Mouse (Mus musculus) thymus, adult 2 months (tissue): ENCODE results near the gene Rcor2. TPM values are rescaled to one million over a fixed set of nuclear protein-coding genes. Genes with fewer than 3 reads are reported as not detected.

ENCODE experiments used
- DNase-seq: peaks from one replicate; pipeline ENCODE4 v3.0.0; 2021
- H3K27ac ChIP-seq: fragments of 200-500 bp; 2 replicates; pipeline ENCODE4 v1.5.1; 2012; ENCODE audit warnings: low read length, control low read depth; ENCODE audit not compliant: control insufficient read depth, insufficient read depth
- H3K27me3 ChIP-seq: fragments of 200-500 bp; 2 replicates; pipeline ENCODE4 v1.6.1; 2012; ENCODE audit warnings: mild to moderate bottlenecking, low read length, moderate library complexity, mixed read lengths; ENCODE audit not compliant: control insufficient read depth, insufficient read depth
- H3K36me3 ChIP-seq: fragments of 200-500 bp; 2 replicates; pipeline ENCODE4 v1.6.1; 2012; ENCODE audit warnings: mild to moderate bottlenecking, low read length, moderate library complexity; ENCODE audit not compliant: control insufficient read depth, insufficient read depth
- H3K4me1 ChIP-seq: fragments of 200-500 bp; replicated peaks from 2 replicates; pipeline ENCODE4 v1.6.1; 2012; ENCODE audit warnings: low read length; ENCODE audit not compliant: control insufficient read depth, insufficient read depth
- H3K4me3 ChIP-seq: fragments of 200-500 bp; 2 replicates; pipeline ENCODE4 v1.5.1; 2012; ENCODE audit warnings: mild to moderate bottlenecking, low read length, control low read depth, moderate library complexity; ENCODE audit not compliant: control insufficient read depth, insufficient read depth
- CTCF ChIP-seq: fragments of 200-500 bp; IDR thresholded peaks from 2 replicates; pipeline ENCODE4 v1.5.1; 2012; ENCODE audit warnings: mild to moderate bottlenecking, control low read depth, low read length, moderate library complexity, borderline replicate concordance; ENCODE audit not compliant: control insufficient read depth, poor library complexity, insufficient read depth; ENCODE audit errors: extremely low read depth
- POLR2A ChIP-seq: fragments of 200-500 bp; IDR thresholded peaks from 2 replicates; pipeline ENCODE4 v1.6.1; 2012; ENCODE audit warnings: mild to moderate bottlenecking, low read length, control low read depth, moderate library complexity; ENCODE audit not compliant: control insufficient read depth, poor library complexity, insufficient read depth; ENCODE audit errors: extremely low read depth
- WGBS: fragments of 180-500 bp; shearing (Covaris S2); methylation state at CpG from one replicate; pipeline ENCODE4 v1.1.7; 2018; 5-methylcytosine and 5-hydroxymethylcytosine counted together
- polyA plus RNA-seq: library from polyadenylated mRNA; depleted of rRNA; stranded (reverse); fragments of >200 nt; gene quantifications from 2 replicates; pipeline ENCODE4 v1.2.3, GENCODE M21; 2012

Rcor2 gene
- polyA plus RNA-seq, 1 experiment, result 31.2 TPM

DNA sequence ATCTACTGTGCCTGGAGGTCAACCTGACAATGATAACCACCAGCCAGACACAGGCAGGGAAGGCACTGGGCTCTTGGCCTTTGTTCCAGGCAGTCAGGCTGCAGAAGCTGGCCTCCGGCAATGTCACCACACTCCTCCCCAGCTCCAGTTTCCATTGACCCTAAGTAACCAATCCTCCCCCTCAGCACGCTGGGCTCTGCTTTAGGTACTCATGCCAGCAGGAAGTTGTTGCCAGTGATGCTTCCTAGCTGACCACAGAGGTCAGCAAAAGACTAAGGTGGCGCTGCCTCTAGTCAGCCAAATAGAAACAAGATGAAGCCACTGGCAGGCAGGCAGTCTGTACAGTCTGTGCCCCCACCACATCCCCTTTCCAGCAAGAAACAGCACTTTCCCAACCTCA, 39.8 kb downstream of the Rcor2 start:
- Histone ChIP-seq H3K36me3 (no peaks in the 10 kb centered on the region), H3K27me3 (no peaks in the 10 kb centered on the region), H3K4me1 (peaks cover 23% of the 10 kb centered on the region), H3K27ac (no peak overlapping the region), H3K4me3 (no peak overlapping the region)
- TF ChIP-seq POLR2A, result no peak
- no peak for TF ChIP-seq CTCF
- no peak for DNase-seq
- 69% methylated on average over 3 of the region's 3 CpGs for WGBS

DNA sequence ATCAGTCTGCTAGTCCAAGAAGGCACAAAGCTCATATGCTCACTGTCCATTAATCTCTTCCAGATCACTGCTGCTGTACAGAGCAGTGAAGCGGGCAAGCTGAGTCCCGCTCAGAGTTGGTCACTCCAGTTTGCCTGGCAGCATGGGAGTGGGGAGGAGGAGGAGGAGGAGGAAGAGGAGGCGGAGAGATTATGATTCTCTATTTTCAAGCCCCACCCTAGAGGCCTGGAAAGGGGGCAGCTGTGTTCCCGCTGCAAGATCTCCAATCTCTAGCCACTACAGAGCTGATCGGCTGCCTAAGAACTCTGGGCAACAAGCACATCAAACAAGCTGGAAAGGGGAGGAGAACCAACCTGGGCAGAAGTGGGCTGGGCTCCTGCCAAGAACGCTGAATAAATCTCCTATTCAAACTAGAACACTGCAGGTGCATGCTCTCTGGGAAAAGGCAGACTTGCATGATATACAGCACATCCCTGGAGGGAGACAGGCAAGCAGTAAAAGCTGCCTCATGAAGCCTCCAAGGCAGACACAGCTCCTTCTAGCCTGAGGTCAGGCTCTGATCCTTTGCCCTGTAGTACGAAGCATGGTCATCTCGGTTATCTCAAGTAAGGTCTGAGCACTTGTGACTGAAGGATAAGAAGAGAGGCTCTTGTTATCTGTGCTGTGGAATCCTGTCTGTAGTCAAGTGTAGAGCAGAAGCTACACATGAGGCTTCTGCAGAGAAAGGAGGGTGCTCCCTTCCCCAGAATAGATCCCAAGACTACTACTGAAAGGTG, 41.1 kb downstream of the Rcor2 start:
- no peaks in the 10 kb centered on the region for H3K36me3 ChIP-seq
- no peak overlapping the region for H3K27ac ChIP-seq
- H3K4me3 ChIP-seq, result no peak overlapping the region
- DNase-seq, result no peak
- WGBS, result 49% methylated on average over 8 of the region's 8 CpGs
- H3K27me3 ChIP-seq, result no peaks in the 10 kb centered on the region
- peaks cover 23% of the 10 kb centered on the region for H3K4me1 ChIP-seq
- TF ChIP-seq CTCF (no peak), POLR2A (no peak)

DNA sequence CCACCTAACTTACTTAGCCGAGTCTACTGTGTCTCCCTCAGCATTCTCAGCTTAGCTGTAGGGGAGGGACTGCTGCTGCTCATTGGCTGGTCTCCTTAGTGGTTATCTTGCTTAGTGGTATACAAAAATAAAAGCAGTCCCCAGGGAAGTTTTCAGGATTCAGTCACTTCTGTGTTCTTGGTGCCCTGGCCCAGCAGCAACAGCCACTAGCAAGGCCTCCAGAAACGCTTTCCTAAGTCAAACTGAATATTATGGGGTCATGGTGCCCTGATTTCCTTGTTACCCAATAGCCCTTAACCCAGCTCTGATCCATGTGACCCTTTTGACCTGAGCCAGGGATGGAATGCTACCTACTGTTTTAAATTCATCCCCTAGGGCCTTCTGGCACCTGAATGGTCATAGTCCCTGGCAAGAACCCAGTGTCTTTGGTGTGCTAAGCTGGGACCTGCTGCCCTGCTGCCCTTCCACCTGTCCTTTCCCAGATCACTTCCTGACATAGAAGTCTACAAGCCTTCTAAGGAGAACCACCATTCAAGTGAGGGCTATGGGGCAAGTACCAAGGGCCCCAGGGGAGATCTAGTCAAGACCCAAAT, 42.7 kb downstream of the Rcor2 start:
- WGBS, result 92% methylated on average over 2 of the region's 2 CpGs
- no peak overlapping the region for H3K4me3 ChIP-seq
- no peaks in the 10 kb centered on the region for H3K27me3 ChIP-seq
- no peak overlapping the region for H3K27ac ChIP-seq
- no peaks in the 10 kb centered on the region for H3K36me3 ChIP-seq
- peaks cover 29% of the 10 kb centered on the region for H3K4me1 ChIP-seq
- no peak for TF ChIP-seq CTCF
- no peak for TF ChIP-seq POLR2A
- no peak for DNase-seq

DNA sequence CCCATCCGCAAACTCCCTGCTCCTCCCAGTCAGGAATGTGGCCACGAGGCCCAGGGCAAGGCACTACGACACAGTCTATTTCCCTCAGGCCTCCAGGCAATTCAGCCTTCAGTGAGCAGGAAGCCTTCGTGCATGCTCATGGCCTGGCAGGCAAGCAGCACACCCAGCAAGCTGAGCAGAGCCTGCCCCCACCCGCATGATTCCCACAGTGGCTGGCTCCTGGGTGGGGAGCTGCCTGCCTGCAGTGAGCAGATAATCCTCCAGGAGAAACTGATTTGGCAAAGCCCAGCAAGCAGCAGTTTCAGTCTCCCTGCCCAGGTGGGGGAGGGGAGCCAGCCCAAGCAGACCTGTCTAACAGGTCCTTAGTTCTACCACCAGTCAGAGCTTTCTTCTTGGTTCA, 43.6 kb downstream of the Rcor2 start:
- Histone ChIP-seq H3K36me3 (no peaks in the 10 kb centered on the region), H3K4me1 (peaks cover 36% of the 10 kb centered on the region), H3K27ac (no peak overlapping the region), H3K27me3 (no peaks in the 10 kb centered on the region), H3K4me3 (no peak overlapping the region)
- no peak for TF ChIP-seq CTCF
- no peak for TF ChIP-seq POLR2A
- WGBS, result 79% methylated on average over 5 of the region's 5 CpGs
- no peak for DNase-seq

DNA sequence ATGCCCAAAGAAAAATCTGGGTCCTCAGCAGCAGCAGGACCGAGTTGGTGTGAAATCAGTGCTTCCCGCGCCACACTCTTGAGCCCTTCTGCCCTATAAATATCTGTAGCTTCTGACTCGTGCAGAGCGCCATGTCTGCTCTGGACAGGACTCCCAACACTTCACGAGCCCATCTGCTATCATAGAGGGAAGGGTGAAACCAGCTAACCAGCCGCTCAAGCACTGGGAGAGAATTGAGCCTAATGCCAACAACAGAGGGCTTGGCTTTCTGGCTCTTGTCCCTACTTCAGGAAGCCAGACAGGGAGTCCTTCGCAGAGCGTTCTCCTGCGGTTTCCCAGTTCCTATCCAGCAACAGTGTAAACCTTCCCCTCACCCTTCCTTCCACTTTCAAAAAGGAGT, 44.2 kb downstream of the Rcor2 start:
- Histone ChIP-seq H3K27ac (peak overlapping the region; percentile 40; the same call in 1 of the 2 replicates), H3K4me3 (no peak overlapping the region), H3K36me3 (no peaks in the 10 kb centered on the region), H3K4me1 (peaks cover 38% of the 10 kb centered on the region), H3K27me3 (no peaks in the 10 kb centered on the region)
- 70% methylated on average over 10 of the region's 10 CpGs for WGBS
- no peak for DNase-seq
- TF ChIP-seq POLR2A (no peak), CTCF (no peak)

DNA sequence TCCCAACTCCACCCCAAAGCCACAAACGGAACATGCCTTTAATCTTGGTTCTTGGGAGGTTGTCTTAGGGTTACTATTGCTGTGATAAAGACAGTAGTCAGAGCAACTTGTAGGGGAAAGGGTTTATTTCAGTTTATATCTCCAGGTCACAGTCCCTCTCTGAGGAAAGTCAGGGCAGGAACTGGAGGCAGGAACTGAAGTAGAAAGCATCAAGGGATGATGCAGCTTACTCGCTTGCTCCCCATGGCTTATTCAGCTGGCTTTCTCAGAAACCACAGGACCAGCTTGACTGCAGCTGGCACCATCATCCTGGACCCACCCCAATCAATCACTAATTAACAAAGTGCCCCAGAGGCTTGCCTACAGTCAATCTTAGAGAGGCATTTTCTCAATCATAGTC, 46.5 kb downstream of the Rcor2 start:
- no peak for DNase-seq
- no peak overlapping the region for H3K27ac ChIP-seq
- WGBS, result 69% methylated on average over 2 of the region's 2 CpGs
- no peaks in the 10 kb centered on the region for H3K36me3 ChIP-seq
- H3K4me3 ChIP-seq, result no peak overlapping the region
- no peaks in the 10 kb centered on the region for H3K27me3 ChIP-seq
- TF ChIP-seq POLR2A (no peak), CTCF (no peak)
- peaks cover 29% of the 10 kb centered on the region for H3K4me1 ChIP-seq

DNA sequence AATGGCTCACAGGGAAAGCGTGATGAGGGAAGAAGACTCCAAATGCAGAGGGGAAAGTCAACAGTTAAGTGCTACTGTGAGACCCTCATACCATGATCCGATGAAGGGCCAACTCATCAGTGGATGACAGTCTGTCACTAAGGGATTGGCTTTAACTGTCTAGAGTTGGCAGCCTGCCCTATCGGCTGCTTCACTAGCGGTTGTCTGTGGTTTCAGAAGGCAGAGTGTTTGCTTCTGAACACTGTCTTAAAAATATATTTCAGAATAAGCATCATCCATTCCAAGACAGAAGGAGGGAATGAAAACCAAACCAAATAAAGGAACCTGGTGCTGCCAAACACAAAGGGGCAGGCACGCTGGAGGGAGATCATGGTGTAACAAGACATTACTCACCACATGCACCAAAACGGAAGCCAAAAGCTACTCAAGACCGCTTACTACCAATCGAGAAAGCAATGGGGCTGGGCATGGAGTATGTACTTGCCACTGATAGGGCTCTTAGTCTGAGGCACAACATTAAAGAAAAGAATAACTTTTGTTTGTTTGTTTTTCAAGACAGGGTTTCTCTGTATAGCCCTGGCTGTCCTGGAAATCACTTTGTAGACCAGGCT, 48.0 kb downstream of the Rcor2 start:
- no peak for TF ChIP-seq POLR2A
- TF ChIP-seq CTCF, result no peak
- DNase-seq, result no peak
- Histone ChIP-seq H3K27me3 (no peaks in the 10 kb centered on the region), H3K36me3 (no peaks in the 10 kb centered on the region), H3K27ac (no peak overlapping the region), H3K4me3 (no peak overlapping the region), H3K4me1 (peaks cover 29% of the 10 kb centered on the region)
- WGBS, result 22% methylated on average over 8 of the region's 8 CpGs
